Mouse (Mus musculus) liver, adult 2 months (tissue): ENCODE measurements around the gene Ankrd66. TPM values are rescaled to one million over a fixed set of nuclear protein-coding genes. Genes with fewer than 3 reads are reported as not detected.

Experiments used
- DNase-seq: peaks from one replicate; pipeline ENCODE4 v3.0.0-alpha.2; 2011; ENCODE audit warnings: low read depth, low spot score; ENCODE audit errors: extremely low read depth
- H3K27ac ChIP-seq: fragments of 200-500 bp; replicated peaks from 2 replicates; pipeline ENCODE4 v1.5.1; 2012; ENCODE audit warnings: low read depth, mild to moderate bottlenecking, control low read depth, inconsistent platforms, low read length; ENCODE audit not compliant: insufficient read depth
- H3K27me3 ChIP-seq: fragments of 200-500 bp; 2 replicates; pipeline ENCODE4 v1.6.1; 2012; ENCODE audit warnings: mild to moderate bottlenecking, moderate library complexity, low read length, inconsistent platforms; ENCODE audit not compliant: control insufficient read depth, insufficient read depth
- H3K36me3 ChIP-seq: fragments of 200-500 bp; 2 replicates; pipeline ENCODE4 v1.6.1; 2012; ENCODE audit warnings: low read length, inconsistent platforms; ENCODE audit not compliant: control insufficient read depth, insufficient read depth
- H3K4me1 ChIP-seq: fragments of 200-500 bp; 2 replicates; pipeline ENCODE4 v1.6.1; 2011; ENCODE audit warnings: low read length; ENCODE audit not compliant: control insufficient read depth, insufficient read depth
- H3K4me3 ChIP-seq: fragments of 200-500 bp; 2 replicates; pipeline ENCODE4 v1.5.1; 2011; ENCODE audit warnings: low read depth, mild to moderate bottlenecking, control low read depth, low read length, moderate library complexity; ENCODE audit not compliant: insufficient read depth
- H3K79me2 ChIP-seq: fragments of 200-500 bp; 2 replicates; pipeline ENCODE4 v1.6.1; 2012; ENCODE audit warnings: inconsistent platforms, mild to moderate bottlenecking, low read length, moderate library complexity; ENCODE audit not compliant: control insufficient read depth, insufficient read depth
- H3K9ac ChIP-seq: fragments of 200-500 bp; 2 replicates; pipeline ENCODE4 v1.6.1; 2012; ENCODE audit warnings: low read depth, mild to moderate bottlenecking, control low read depth, inconsistent platforms, low read length
- CTCF ChIP-seq: fragments of 200-500 bp; IDR thresholded peaks from 2 replicates; pipeline ENCODE4 v1.5.1; 2011; ENCODE audit warnings: low read depth, low read length, control low read depth
- POLR2A ChIP-seq: fragments of 200-500 bp; IDR thresholded peaks from 2 replicates; pipeline ENCODE4 v1.6.1; 2011; ENCODE audit warnings: low read length, control low read depth; ENCODE audit not compliant: insufficient read depth; ENCODE audit errors: extremely low read depth
- WGBS: fragments of 180-500 bp; shearing (Covaris S2); methylation state at CpG from one replicate; pipeline ENCODE4 v1.1.7; 2018; 5-methylcytosine and 5-hydroxymethylcytosine counted together
- polyA plus RNA-seq: library from polyadenylated mRNA; depleted of rRNA; stranded (reverse); fragments of >200 nt; gene quantifications from 2 replicates; pipeline ENCODE4 v1.2.3, GENCODE M21; 2012
- total RNA-seq: library from RNA; depleted of rRNA; stranded (reverse); fragments of >200 nt; gene quantifications from 2 replicates; pipeline ENCODE4 v1.2.3, GENCODE M21; 2014

Gene Ankrd66
- total and polyA plus RNA-seq, 2 experiments, result not detected

DNA sequence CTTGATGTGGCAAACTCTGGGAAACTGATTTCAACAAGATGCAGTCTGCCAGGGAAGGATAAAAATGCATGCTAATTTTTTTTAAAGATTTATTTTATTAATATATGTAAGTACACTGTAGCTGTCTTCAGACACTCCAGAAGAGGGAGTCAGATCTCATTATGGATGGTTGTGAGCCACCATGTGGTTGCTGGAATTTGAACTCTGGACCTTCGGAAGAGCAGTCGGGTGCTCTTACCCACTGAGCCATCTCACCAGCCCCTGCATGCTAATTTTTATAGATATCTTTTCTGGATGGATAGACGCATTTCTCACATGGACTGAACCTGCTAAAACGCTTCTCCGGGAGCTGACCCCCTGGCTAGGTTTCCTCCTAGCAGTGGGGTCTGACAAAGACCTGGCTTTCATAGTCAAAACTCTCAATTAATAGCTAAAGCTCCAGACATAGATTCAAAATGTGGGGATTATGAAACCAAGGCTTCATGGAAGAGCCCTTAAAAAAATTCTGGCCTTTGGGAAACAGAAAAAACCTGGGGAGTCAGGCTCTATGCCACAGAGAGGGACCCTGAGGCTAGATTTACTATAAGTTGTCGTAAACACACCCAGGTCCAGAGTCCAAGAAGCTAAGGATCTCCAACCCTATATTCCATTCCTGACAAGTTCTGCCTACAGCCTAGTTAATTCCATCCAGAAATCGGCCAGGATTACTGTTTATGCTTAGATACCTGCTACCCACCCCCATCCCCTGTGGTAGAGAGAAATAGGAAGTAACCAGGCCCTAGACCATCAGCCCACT lies 20.0 kb upstream of the Ankrd66 start:
- H3K36me3 ChIP-seq, result no peaks in the 10 kb centered on the region
- TF ChIP-seq POLR2A (no peak), CTCF (no peak)
- no peak for DNase-seq
- H3K4me3 ChIP-seq, result no peak overlapping the region
- no peaks in the 10 kb centered on the region for H3K79me2 ChIP-seq
- no peaks in the 10 kb centered on the region for H3K4me1 ChIP-seq
- 91% methylated on average over 7 of the region's 7 CpGs for WGBS
- no peak overlapping the region for H3K27ac ChIP-seq
- peaks cover 2% of the 10 kb centered on the region; the same call in 1 of the 2 replicates for H3K27me3 ChIP-seq
- H3K9ac ChIP-seq, result no peak overlapping the region

DNA sequence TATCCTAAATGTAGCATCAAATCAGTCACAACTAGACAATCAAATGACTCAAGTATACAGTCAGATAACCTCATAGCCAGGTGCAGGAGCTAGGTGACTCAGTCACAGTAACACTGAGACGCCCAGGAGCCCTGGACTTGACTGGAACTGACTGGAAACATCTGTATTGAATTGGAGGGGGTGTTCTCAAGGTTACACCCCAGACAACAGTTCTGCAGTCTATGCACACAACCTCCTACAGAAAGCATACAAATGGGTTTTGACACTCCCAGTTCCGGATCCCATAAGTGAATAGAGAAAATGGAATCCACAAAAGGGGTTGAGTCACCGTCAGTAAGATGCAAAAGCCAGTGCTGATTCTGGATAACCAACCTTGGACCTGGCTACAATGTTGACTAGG lies 15.2 kb upstream of the Ankrd66 start:
- TF ChIP-seq POLR2A (no peak), CTCF (no peak)
- Histone ChIP-seq H3K27ac (no peak overlapping the region), H3K9ac (no peak overlapping the region), H3K4me3 (no peak overlapping the region), H3K4me1 (no peaks in the 10 kb centered on the region), H3K36me3 (no peaks in the 10 kb centered on the region), H3K79me2 (no peaks in the 10 kb centered on the region), H3K27me3 (peaks cover 2% of the 10 kb centered on the region; the same call in 1 of the 2 replicates)
- DNase-seq, result no peak
- WGBS, result 91% methylated on average over 3 of the region's 3 CpGs

DNA sequence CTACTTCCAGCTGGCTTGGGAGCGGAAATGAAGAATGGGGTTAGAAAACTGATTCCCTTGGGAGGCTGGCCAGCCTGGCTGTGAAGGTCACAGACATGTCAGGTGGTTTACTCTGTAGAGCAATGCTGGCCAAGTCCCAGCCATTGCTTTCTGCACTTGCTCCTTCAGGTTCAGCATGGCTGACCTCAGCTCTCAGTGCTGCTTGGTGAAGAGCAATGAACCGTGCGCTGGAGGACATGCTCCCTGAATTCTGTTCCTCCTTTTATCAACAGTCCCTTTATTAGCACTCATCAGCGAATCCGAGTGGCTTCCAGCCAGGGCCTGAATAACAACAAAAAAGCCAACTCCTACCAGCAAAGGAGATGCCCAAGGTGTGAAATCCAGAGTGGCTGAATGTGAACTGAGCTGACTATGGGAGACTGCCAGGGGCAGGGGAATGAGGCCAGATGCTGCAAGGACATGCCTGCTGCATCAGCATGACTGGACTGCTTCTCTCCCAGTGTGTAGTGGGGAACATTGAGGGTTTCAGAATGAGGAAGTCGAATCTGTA lies 14.2 kb upstream of the Ankrd66 start:
- Histone ChIP-seq H3K4me1 (no peaks in the 10 kb centered on the region), H3K9ac (no peak overlapping the region), H3K4me3 (no peak overlapping the region), H3K79me2 (no peaks in the 10 kb centered on the region), H3K27ac (peak overlapping the region; percentile 15), H3K36me3 (no peaks in the 10 kb centered on the region), H3K27me3 (peaks cover 2% of the 10 kb centered on the region; the same call in 1 of the 2 replicates)
- peak; percentile 37 for DNase-seq
- no peak for TF ChIP-seq CTCF
- no peak for TF ChIP-seq POLR2A
- 73% methylated on average over 6 of the region's 6 CpGs for WGBS

DNA sequence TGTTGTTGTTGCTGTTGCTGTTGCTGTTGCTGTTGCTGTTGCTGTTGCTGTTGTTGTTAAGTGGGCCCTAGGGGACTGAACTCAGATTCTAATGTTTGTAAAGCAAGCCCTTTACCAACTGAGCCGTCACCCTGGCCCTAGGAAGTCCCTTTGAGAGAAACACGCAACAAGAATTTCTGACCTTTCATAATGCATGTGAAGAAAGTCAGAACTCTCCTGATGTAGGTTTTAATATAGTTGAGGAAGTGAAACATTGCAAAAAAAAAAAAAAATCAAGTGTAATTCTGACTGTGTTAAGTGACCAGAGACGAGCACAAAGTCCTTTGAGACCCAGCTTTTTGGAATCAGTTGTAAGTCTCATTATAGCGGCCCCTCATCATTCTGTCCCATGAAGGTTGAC lies 13.7 kb upstream of the Ankrd66 start:
- peak; percentile 12 for DNase-seq
- Histone ChIP-seq H3K36me3 (no peaks in the 10 kb centered on the region), H3K27ac (peak overlapping the region; percentile 19), H3K27me3 (peaks cover 2% of the 10 kb centered on the region; the same call in 1 of the 2 replicates), H3K4me1 (no peaks in the 10 kb centered on the region), H3K4me3 (no peak overlapping the region), H3K9ac (no peak overlapping the region), H3K79me2 (no peaks in the 10 kb centered on the region)
- TF ChIP-seq POLR2A (no peak), CTCF (no peak)
- 82% methylated on average over 4 of the region's 4 CpGs for WGBS

DNA sequence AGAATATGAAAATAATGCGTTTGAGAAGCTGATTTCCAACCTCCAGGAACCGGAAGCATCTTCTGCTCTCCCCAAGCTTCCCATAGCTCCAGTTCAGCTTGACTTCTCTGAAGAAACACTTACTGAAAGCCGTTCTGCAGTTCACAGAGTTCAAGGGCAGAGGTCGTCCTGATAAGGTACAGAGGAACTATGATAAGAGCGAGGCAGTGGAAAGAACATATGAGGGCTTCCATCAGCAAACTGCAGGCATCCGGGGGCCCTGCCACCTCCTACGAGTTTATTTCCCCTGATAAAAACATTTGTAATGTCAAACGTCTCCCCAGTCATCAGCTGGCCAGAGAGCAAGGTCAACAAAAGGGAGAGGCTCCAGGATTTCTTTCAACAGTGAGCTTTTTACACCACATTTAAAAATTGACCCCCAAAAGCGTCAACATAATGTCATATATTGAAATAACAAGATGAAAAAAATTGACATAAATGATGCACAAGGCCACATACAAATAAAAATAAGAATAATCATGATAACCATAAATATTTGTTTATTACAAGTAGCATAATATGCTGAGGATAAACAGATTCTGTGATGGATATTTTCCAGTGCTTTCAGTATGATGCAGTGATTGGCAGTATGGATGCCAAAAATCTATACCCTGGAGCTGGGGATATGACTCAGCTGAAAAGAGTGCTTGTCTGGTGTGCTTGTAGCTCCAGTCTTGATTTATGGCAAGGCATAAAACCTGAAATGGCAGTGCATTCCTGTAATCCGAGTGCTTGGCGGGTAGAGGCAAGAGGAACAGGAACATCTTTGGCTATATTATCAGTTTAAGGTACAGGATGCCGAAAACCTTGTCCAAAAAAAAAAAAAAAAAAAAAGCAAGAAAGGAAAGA lies 11.3 kb upstream of the Ankrd66 start:
- no peak overlapping the region for H3K4me3 ChIP-seq
- WGBS, result 32% methylated on average over 12 of the region's 12 CpGs
- no peak overlapping the region for H3K9ac ChIP-seq
- no peaks in the 10 kb centered on the region for H3K79me2 ChIP-seq
- H3K4me1 ChIP-seq, result no peaks in the 10 kb centered on the region
- TF ChIP-seq POLR2A (no peak), CTCF (no peak)
- peak; percentile 40 for DNase-seq
- H3K27me3 ChIP-seq, result no peaks in the 10 kb centered on the region
- H3K36me3 ChIP-seq, result no peaks in the 10 kb centered on the region
- no peak overlapping the region for H3K27ac ChIP-seq
